Mouse (Mus musculus): ENCODE measurements around the gene Taar3. TPM values are rescaled to one million over a fixed set of nuclear protein-coding genes. Genes with fewer than 3 reads are reported as not detected.

Taar3 gene
- not detected in 2 replicates for polyA plus RNA-seq (2015; fragmentation: Nextera tagmentation; extraction: Ambion mirVana)

DNA sequence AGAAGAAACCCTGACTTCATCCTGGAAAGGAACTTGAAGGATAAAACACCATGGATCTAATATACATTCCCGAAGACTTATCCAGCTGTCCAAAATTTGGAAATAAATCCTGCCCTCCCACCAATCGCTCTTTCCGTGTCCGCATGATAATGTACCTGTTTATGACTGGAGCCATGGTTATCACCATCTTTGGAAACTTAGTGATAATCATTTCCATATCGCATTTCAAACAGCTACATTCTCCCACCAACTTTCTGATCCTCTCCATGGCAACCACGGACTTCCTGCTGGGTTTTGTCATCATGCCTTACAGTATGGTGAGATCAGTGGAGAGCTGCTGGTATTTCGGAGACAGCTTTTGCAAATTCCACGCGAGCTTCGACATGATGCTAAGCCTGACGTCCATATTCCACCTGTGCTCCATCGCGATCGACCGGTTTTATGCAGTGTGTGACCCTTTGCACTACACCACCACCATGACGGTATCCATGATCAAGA is at the start of gene Taar3:
Gene Taar3 (plus strand): TSS at position 51 of the 498 bp plus-strand sequence.
- no peaks in the 10 kb centered on the region for H3K27me3 ChIP-seq
- H3K36me3 ChIP-seq, result no peaks in the 10 kb centered on the region
- no peak within 1 kb of the TSS for H3K27ac ChIP-seq
- WGBS, result 80% methylated on average over 16 of the region's 16 CpGs
- no peaks in the 10 kb centered on the region for H3K4me1 ChIP-seq
- no peak for ATAC-seq (ENCODE audit: insufficient number of reproducible peaks, low FRiP score, low TSS enrichment, low read depth)
- H3K9me3 ChIP-seq, result no peaks in the 10 kb centered on the region
- no peak within 1 kb of the TSS for H3K4me2 ChIP-seq
- H3K4me3 ChIP-seq, result no peak within 1 kb of the TSS
- H3K9ac ChIP-seq, result no peak within 1 kb of the TSS

DNA sequence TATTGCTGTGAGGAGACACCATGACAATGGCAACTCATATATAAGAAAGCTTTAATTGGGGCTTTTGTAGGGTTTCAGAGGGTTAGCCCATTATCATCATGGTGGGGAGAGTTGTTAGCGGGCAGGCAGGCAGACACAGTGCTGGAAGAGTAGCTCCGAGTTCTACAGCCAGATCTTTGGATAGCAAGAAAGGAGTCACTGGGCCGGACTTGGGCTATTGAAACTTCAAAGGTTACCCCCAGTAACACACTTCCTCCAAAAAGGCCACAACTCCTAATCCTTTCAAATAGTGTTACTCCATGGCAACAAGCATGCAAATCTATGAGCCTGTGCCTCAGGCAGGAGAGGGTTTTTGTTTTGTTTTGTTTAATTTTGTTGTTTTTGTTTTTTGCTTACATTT is 48.2 kb upstream of the Taar3 start:
- Histone ChIP-seq H3K4me3 (no peak overlapping the region), H3K27me3 (no peaks in the 10 kb centered on the region), H3K36me3 (no peaks in the 10 kb centered on the region), H3K4me2 (no peak overlapping the region), H3K9me3 (no peaks in the 10 kb centered on the region), H3K27ac (no peak overlapping the region), H3K4me1 (no peaks in the 10 kb centered on the region), H3K9ac (no peak overlapping the region)
- WGBS, result 82% methylated on average over 3 of the region's 3 CpGs
- ATAC-seq (ENCODE audit: insufficient number of reproducible peaks, low FRiP score, low TSS enrichment, low read depth), result no peak

DNA sequence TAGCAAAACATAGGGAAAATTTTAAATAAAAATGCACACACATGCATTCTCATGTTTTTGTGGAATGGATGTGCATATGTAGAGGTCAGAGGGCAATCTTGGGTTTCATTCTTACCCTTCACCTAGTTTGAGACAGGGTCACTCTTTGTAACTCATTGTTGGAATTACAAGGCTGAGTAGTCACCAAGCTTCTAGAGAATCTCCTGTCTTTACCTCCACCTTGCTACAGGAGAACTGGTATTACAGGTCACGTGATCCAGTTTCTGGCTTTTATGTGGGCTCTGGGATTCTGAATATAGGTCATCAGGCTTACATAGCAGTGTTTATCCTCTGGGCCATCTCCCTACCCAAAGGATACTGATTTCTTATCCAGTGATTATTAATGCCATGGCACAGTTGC is 43.7 kb upstream of the Taar3 start:
- H3K4me3 ChIP-seq, result no peak overlapping the region
- no peaks in the 10 kb centered on the region for H3K27me3 ChIP-seq
- WGBS, result 89% methylated on average over 1 of the region's 1 CpGs
- H3K9ac ChIP-seq, result no peak overlapping the region
- no peak overlapping the region for H3K4me2 ChIP-seq
- H3K27ac ChIP-seq, result no peak overlapping the region
- H3K9me3 ChIP-seq, result no peaks in the 10 kb centered on the region
- ATAC-seq (ENCODE audit: insufficient number of reproducible peaks, low FRiP score, low TSS enrichment, low read depth), result no peak
- no peaks in the 10 kb centered on the region for H3K36me3 ChIP-seq
- H3K4me1 ChIP-seq, result no peaks in the 10 kb centered on the region

GRCm38 (mm10) chr10:23920056-23920455 is 29.3 kb upstream of the Taar3 start, which contains the start of gene Taar1:
Gene Taar1, plus strand, starts transcription at chr10:23920356.
- H3K36me3 ChIP-seq, result no peaks in the 10 kb centered on the region
- WGBS, result 81% methylated on average over 4 of the region's 4 CpGs
- no peak for ATAC-seq (ENCODE audit: insufficient number of reproducible peaks, low FRiP score, low TSS enrichment, low read depth)

DNA sequence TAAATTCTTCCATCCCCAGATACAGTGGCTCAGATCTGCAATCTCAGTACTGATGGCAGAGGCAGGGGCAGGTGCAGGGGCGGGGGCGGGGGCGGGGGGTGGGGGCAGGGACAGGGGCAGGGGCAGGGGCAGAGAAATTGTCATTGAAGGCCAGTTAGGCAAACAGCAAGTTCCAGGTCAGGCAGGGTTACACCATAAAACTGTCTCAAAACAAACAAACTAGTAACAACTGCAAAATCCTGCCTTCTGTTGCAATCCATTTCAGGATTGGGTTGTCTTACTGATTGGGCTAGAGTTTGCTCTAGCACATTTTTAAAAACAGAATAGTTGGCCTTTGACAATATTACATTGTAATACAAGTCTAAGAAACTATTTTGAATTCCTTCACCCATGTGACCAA is 26.9 kb upstream of the Taar3 start:
- Histone ChIP-seq H3K4me1 (no peaks in the 10 kb centered on the region), H3K9me3 (no peaks in the 10 kb centered on the region), H3K4me3 (no peak overlapping the region), H3K27ac (no peak overlapping the region), H3K9ac (no peak overlapping the region), H3K36me3 (no peaks in the 10 kb centered on the region), H3K4me2 (no peak overlapping the region), H3K27me3 (no peaks in the 10 kb centered on the region)
- 53% methylated on average over 3 of the region's 3 CpGs for WGBS
- ATAC-seq (ENCODE audit: insufficient number of reproducible peaks, low FRiP score, low TSS enrichment, low read depth), result no peak

More at GRCm38 (mm10) chr10:23920056-23920455, 29.3 kb upstream of the Taar3 start, which contains the start of gene Taar1:
- Histone ChIP-seq H3K4me2 (no peak within 1 kb of the TSS), H3K9ac (no peak within 1 kb of the TSS), H3K4me3 (no peak within 1 kb of the TSS), H3K27me3 (no peaks in the 10 kb centered on the region), H3K9me3 (no peaks in the 10 kb centered on the region), H3K27ac (no peak within 1 kb of the TSS), H3K4me1 (no peaks in the 10 kb centered on the region)

DNA sequence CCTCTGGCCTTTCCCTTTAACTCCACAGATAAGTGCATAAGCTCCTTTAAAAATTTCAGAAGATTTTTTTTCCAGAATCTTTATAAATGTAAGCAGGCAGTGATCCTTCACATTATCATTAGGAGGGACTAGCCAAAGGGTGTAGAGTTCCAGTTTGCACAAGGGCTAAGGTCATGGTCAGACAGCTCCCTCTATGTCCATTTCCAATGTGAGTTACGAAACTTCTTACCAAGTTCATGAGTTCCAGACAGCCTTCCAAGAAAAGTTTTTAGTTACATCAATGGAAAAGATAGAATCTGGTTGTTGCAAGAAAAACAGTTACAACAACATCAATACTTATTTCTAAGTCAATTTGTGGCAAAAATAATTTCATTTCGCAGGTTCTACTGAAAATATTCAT is 25.4 kb upstream of the Taar3 start:
- H3K27me3 ChIP-seq, result no peaks in the 10 kb centered on the region
- 89% methylated on average over 2 of the region's 2 CpGs for WGBS
- no peaks in the 10 kb centered on the region for H3K4me1 ChIP-seq

DNA sequence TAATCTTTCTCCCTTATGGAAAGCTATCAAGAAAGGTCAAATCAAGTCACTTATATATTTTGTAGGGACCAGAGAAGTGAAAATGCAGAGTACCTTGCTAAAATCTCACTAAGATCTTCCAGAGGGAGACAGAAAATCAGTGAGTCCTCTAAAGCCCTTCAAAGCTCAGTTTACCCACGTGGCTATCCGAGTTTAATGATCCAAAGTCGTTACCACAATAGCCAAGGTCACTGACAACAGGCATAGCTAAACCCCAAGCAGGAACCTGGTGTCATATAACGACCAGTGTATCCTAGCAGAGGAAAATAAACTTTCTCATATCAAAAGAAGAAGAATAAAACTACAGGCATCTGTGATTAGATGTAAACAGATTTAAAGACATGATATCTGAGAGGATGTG is 11.7 kb upstream of the Taar3 start:
- Histone ChIP-seq H3K9ac (no peak overlapping the region), H3K4me1 (no peaks in the 10 kb centered on the region), H3K9me3 (no peaks in the 10 kb centered on the region), H3K27me3 (no peaks in the 10 kb centered on the region), H3K4me2 (no peak overlapping the region), H3K36me3 (no peaks in the 10 kb centered on the region), H3K27ac (no peak overlapping the region), H3K4me3 (no peak overlapping the region)
- no peak for ATAC-seq (ENCODE audit: insufficient number of reproducible peaks, low FRiP score, low TSS enrichment, low read depth)
- 27% methylated on average over 4 of the region's 4 CpGs for WGBS

More for the DNA sequence above, 25.4 kb upstream of the Taar3 start:
- Histone ChIP-seq H3K9me3 (no peaks in the 10 kb centered on the region), H3K4me3 (no peak overlapping the region), H3K27ac (no peak overlapping the region), H3K9ac (no peak overlapping the region), H3K4me2 (no peak overlapping the region), H3K36me3 (no peaks in the 10 kb centered on the region)
- no peak for ATAC-seq (ENCODE audit: insufficient number of reproducible peaks, low FRiP score, low TSS enrichment, low read depth)

GRCm38 (mm10) chr10:23938312-23938711 is 11.0 kb upstream of the Taar3 start, which contains the start of gene Taar2:
Gene Taar2, plus strand, starts transcription at chr10:23938572.
- Histone ChIP-seq H3K4me2 (no peak within 1 kb of the TSS), H3K4me1 (no peaks in the 10 kb centered on the region), H3K27me3 (no peaks in the 10 kb centered on the region), H3K9ac (no peak within 1 kb of the TSS), H3K36me3 (no peaks in the 10 kb centered on the region), H3K9me3 (no peaks in the 10 kb centered on the region), H3K27ac (no peak within 1 kb of the TSS), H3K4me3 (no peak within 1 kb of the TSS)
- WGBS, result 56% methylated on average over 6 of the region's 6 CpGs
- no peak for ATAC-seq (ENCODE audit: insufficient number of reproducible peaks, low FRiP score, low TSS enrichment, low read depth)

DNA sequence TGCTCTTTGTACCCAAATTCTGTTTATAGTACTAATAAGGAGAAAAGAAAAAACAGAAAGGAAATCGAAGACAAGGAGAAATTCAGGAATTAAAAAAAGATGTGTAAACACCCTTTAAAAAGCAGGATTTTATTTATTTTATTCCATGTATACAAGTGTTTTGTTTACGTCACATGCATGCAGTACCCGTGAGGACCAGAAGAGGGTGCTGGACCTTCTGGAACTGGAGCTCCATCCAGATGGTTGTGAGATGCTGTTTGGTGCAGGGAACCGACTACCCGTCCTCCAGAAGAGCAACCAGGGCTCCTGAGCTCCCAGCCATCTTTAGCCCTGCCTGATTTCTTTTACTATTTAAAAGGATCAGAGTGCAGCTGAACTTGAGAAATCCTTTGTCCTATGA is 6.9 kb upstream of the Taar3 start:
- 78% methylated on average over 5 of the region's 5 CpGs for WGBS
- no peak overlapping the region for H3K4me2 ChIP-seq
- H3K4me1 ChIP-seq, result no peaks in the 10 kb centered on the region
- no peak overlapping the region for H3K4me3 ChIP-seq
- H3K9me3 ChIP-seq, result no peaks in the 10 kb centered on the region
- no peak overlapping the region for H3K27ac ChIP-seq
- no peak overlapping the region for H3K9ac ChIP-seq
- H3K36me3 ChIP-seq, result no peaks in the 10 kb centered on the region
- H3K27me3 ChIP-seq, result no peaks in the 10 kb centered on the region
- no peak for ATAC-seq (ENCODE audit: insufficient number of reproducible peaks, low FRiP score, low TSS enrichment, low read depth)

GRCm38 (mm10) chr10:23948026-23948425 is 1.3 kb upstream of the Taar3 start:
- Histone ChIP-seq H3K4me1 (no peaks in the 10 kb centered on the region), H3K9ac (no peak overlapping the region), H3K27me3 (no peaks in the 10 kb centered on the region), H3K36me3 (no peaks in the 10 kb centered on the region), H3K27ac (no peak overlapping the region), H3K4me2 (no peak overlapping the region), H3K9me3 (no peaks in the 10 kb centered on the region), H3K4me3 (no peak overlapping the region)
- ATAC-seq (ENCODE audit: insufficient number of reproducible peaks, low FRiP score, low TSS enrichment, low read depth), result no peak
- 56% methylated on average over 7 of the region's 7 CpGs for WGBS

DNA sequence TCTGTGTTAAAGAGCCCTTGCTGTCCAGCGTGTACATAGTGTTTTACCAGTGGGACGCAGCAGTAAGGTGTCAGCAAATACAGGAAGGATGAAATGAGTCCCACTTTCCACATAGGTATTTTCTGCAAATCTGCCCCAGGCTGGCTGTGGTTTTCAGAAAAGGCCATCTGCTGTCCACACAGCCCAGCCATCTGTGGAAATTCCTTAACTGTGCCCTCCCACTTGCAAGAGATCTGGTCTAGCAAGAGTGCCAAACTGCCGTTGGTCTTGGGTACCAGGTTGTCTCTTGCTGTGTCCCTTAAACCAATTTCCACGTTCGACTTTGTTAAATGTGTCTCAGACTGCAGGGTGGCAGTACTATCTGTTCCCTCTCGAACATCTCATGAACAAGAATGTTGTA is 2.4 kb downstream of the Taar3 start:
- no peak for ATAC-seq (ENCODE audit: insufficient number of reproducible peaks, low FRiP score, low TSS enrichment, low read depth)
- WGBS, result 74% methylated on average over 6 of the region's 6 CpGs

DNA sequence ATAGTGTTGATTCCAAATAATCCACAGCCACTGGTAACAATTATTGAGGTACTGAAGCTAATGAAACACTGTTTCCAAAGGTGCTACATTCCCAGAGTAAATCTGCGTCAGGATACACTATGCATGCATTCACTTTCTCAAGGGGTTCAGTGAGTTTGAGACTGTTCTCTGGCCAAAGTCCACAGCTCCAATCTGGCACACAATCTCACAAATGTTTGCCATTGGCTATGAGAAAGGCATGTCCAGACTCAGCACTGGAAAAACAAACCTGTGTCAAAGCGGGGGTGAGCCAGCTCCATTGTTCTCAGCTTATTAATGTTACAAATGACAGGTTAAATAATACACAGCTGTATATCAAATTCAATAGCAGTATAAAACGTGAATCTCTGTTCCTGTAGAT is 9.7 kb downstream of the Taar3 start:
- Histone ChIP-seq H3K9me3 (no peaks in the 10 kb centered on the region), H3K4me2 (no peak overlapping the region), H3K4me1 (no peaks in the 10 kb centered on the region), H3K27me3 (no peaks in the 10 kb centered on the region), H3K27ac (no peak overlapping the region), H3K4me3 (no peak overlapping the region), H3K9ac (no peak overlapping the region), H3K36me3 (no peaks in the 10 kb centered on the region)
- ATAC-seq (ENCODE audit: insufficient number of reproducible peaks, low FRiP score, low TSS enrichment, low read depth), result no peak
- 44% methylated on average over 3 of the region's 3 CpGs for WGBS

More for the DNA sequence above, 2.4 kb downstream of the Taar3 start:
- Histone ChIP-seq H3K9ac (no peak overlapping the region), H3K4me2 (no peak overlapping the region), H3K4me1 (no peaks in the 10 kb centered on the region), H3K27me3 (no peaks in the 10 kb centered on the region), H3K4me3 (no peak overlapping the region), H3K27ac (no peak overlapping the region), H3K9me3 (no peaks in the 10 kb centered on the region), H3K36me3 (no peaks in the 10 kb centered on the region)

GRCm38 (mm10) chr10:23960444-23960915 is 11.1 kb downstream of the Taar3 start, which contains the start of gene Taar4:
Gene Taar4, plus strand, starts transcription at chr10:23960494.
- no peak for ATAC-seq (ENCODE audit: insufficient number of reproducible peaks, low FRiP score, low TSS enrichment, low read depth)

More at GRCm38 (mm10) chr10:23960444-23960915, 11.1 kb downstream of the Taar3 start, which contains the start of gene Taar4:
- Histone ChIP-seq H3K9ac (no peak within 1 kb of the TSS), H3K27ac (no peak within 1 kb of the TSS), H3K4me1 (no peaks in the 10 kb centered on the region), H3K4me3 (no peak within 1 kb of the TSS), H3K36me3 (no peaks in the 10 kb centered on the region), H3K4me2 (no peak within 1 kb of the TSS), H3K27me3 (no peaks in the 10 kb centered on the region), H3K9me3 (no peaks in the 10 kb centered on the region)
- 95% methylated on average over 13 of the region's 13 CpGs for WGBS

Measured in limb, embryonic 15.5 days (tissue).